Mouse (Mus musculus): ENCODE data around the gene Olfr553.
A peak's percentile ranks its signal among the peaks of the same experiment; 100 is the strongest.
"Not testable (repeated sequence)": the region's sequence is repeated elsewhere in the genome, so short reads cannot be mapped to it uniquely, and the experiment has no call there.

The Olfr553 gene

GRCm38 (mm10) chr7:102618118-102618517 lies at the start of gene Olfr553:
Gene Olfr553 (minus strand): TSS chr7:102618218.
- no peak for DNase-seq (ENCODE audit: low read depth, low spot score)

DNA sequence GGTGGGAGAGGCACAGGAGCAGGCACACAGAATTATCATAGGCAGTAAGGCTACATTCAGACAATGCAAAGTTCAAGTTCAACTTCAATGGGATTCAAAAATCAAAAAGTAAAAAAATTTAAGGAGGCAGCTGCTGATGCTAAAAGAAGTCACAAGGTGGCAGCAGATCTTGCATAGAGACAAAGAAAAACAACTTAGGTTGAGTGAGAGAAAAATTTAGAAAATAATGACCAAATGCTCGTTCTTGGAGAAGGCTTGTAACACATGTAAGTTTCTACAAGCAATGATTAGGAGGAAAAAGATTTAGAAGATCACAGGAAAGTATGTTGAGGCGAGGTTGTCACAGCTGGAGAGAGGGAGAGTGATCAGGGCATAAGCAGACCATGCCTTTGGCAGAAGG lies 47.4 kb upstream of the Olfr553 start:
- DNase-seq (ENCODE audit: low read depth, low spot score): no peak

GRCm38 (mm10) chr7:102664599-102664998 lies 46.6 kb upstream of the Olfr553 start, which contains the start of gene Olfr556:
Gene Olfr556 (plus strand): TSS chr7:102664899.
- no peak for DNase-seq (ENCODE audit: low read depth, low spot score)

DNA sequence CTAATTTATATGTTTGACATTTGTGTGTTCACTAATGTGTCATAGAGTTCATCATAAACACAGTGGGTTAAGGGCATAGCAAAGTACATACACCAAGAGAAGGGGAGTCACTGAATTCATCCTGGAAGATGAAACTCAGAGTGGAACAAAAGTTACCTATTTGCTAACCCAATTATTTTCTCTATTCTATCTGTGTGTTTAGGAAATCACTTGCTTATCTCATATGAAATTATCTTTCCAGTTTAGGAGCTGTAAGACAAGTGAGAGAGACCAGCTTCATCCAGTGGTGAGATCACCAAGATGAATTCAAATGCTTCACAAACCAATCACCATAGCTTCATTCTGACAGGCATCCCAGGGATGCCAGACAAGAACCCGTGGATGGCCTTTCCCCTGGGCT lies 40.5 kb upstream of the Olfr553 start, which contains the start of gene Olfr555:
Gene Olfr555 (plus strand): TSS at position 301 of the 400 bp plus-strand sequence.
- no peak for DNase-seq (ENCODE audit: low read depth, low spot score)

- DNase-seq (ENCODE audit: low read depth, low spot score): not testable (repeated sequence)
These were observed 26.9 kb upstream of the Olfr553 start for GRCm38 (mm10) chr7:102644945-102645344.

DNA sequence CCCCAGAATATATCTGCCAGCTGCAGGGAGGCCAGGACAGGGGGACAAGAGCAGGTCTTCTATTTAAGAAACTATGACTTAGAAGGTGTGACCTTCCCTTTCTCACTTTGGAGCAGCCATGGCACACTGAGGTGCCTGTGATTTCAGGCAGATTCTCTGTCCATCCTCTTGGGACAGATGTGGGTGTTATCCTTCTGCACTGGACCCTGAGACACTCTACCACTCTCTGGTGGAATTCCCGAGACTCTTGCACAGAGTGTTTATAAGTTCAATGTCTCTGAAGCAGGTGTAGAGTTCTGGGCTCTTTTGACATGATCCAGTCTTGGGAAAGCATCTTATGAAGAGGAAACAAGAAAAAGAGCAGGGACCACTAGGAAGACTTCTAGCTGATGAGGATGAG lies 20.1 kb upstream of the Olfr553 start, which contains the start of gene Olfr554:
Gene Olfr554 (plus strand): TSS at position 301 of the 400 bp plus-strand sequence.
- DNase-seq (ENCODE audit: low read depth, low spot score): no peak

DNA sequence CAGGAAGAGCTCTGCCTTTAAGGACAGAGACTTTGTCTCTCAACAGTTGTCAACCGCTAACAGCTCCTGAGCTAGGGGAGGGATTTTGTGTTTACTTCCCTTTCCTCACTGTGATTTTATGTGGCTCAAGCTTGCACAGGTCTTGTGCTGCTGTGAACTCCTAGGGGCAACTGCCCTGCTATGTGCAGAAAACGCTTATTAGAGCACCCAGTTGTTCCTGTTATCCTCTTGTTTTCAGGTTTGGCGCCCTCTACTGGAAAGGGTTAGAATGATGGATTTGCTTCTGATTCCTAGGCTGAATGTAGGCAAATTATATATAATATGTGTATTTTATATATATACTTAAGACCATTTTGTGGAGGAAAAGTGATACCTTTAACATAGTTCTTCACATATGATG lies 18.6 kb upstream of the Olfr553 start:
- DNase-seq (ENCODE audit: low read depth, low spot score): no peak

DNA sequence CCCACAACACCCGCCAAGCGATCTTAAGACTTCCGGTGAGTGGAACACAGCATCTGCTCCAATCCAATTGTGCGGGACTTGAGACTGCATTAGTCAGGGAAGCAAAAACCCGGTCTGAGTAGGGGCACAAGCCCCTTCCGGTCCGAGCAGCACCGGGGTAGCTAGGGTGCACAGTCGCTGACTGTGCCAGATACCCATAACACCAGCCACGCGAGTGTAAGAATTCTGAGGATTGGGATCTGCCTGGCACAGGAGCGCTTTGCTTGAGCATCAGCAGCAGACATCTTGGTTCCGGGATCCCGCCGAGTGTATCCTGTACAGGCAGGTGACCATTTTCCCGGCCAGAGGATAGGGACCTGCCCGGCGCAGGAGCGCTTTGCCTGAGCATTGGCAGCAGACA lies 2.4 kb upstream of the Olfr553 start:
- DNase-seq (ENCODE audit: low read depth, low spot score): not testable (repeated sequence)

DNA sequence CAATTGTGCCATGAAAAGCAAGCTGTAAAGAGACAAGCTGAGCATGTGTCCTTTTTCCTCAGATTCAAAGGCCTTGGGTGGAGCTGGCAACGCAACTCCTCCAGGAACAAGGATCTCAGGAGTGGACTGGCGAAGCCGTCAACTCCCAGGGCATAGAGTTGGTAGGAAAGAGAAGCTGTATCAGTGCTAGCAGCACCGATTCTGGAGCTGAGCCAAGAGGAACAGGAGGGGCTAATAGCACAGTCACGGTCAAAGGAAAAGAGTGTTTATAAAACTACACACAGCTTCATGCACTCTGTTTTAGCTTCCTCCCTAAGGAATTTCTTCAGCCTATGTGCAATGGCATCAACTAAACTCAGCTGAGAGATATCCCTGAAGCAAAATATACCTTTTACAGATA lies 1.6 kb upstream of the Olfr553 start:
- no peak for DNase-seq (ENCODE audit: low read depth, low spot score)

DNA sequence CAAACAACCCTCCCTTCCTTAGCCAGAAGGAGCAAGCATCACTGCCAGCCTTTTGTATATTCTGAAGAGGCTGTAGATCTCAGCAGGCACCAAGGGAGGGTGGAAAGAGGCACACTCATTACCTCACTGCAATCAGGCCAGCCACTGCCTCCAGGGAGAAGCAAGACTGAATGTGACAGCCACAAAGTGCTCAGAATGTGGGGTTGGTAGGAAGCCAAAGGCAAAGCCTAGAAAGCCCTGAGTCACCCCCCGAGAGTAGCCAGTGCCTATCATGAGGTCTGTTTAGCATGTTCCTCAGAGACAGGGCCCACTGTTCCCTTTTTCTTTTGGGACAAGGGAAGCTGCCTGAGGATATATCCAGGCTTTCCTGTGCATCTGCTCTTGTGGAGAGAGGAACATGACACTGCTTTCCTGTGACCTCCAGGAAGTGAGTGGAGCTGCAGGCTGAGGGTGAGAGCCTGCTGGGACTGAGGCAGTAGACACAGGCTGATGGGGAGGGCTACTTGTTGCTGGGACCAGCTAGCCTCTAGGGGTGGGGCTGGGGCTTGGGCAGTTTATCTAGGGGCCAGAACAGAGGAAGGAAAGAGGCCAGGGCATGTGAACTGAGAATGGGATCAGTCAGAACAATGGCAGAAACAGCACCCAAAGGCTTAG lies 20.5 kb downstream of the Olfr553 start, which contains the start of gene Olfr552:
Gene Olfr552 (plus strand): TSS at position 393 of the 654 bp plus-strand sequence.
- no peak for DNase-seq (ENCODE audit: low read depth, low spot score)

DNA sequence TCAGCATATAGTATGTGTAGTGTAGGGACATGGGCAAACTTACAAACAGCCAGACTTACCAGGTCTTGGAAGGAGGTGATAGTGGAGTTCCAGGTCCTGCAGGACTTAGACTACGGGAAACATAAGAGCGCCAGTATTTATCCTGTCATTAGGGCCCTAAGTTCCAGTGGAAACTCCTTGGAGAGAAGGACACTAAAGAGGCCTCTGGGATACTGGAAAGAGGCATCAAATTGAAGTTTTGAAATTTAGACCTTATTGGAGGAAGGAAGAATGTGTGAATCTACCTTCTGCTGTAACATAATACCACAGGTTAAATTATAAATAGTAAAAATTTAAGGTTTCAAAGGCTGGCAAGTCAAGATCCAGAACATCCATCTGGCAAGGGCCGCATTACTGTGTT lies 26.2 kb downstream of the Olfr553 start, which contains the start of gene Olfr551:
Gene Olfr551 (minus strand): TSS at position 101 of the 400 bp plus-strand sequence.
- DNase-seq (ENCODE audit: low read depth, low spot score): no peak

- DNase-seq (ENCODE audit: low read depth, low spot score): no peak
These were observed 42.0 kb downstream of the Olfr553 start for GRCm38 (mm10) chr7:102575998-102576397.

DNA sequence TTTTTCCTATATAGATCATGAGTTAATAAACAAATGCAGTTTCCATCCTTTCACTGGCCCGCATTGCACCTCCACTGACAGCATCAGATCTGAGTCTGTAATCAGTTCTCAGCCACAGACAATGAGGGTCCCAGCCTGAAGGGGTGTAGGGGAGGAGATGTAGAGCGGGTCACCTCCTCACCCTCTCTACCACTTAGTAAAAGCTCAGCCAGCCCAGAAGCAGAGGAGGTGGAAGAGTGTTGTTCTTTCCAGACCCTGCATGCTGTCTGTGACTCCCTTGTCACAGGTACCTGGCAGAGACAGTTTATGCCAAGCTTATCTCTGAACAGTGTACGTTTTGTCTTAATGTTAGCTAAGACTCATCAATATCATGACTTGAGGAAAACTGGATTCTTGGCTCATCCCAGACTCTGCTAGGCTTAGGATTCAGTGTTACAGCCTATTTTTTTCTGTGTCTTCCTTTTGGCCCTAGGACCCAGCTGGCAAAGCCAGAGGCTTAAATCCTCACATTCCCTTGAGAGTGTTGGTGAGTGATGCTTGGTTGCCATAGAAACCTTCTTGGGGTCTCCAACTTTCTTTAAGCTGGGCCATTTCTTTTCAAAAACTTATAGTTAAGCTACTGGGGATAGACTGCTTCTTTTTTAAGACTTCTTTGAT lies 44.7 kb downstream of the Olfr553 start:
- DNase-seq (ENCODE audit: low read depth, low spot score): no peak

- DNase-seq (ENCODE audit: low read depth, low spot score): no peak
These were observed 46.9 kb downstream of the Olfr553 start, which contains the start of gene Olfr550 for GRCm38 (mm10) chr7:102571142-102571541. Gene Olfr550 (plus strand): TSS chr7:102571442.

DNA sequence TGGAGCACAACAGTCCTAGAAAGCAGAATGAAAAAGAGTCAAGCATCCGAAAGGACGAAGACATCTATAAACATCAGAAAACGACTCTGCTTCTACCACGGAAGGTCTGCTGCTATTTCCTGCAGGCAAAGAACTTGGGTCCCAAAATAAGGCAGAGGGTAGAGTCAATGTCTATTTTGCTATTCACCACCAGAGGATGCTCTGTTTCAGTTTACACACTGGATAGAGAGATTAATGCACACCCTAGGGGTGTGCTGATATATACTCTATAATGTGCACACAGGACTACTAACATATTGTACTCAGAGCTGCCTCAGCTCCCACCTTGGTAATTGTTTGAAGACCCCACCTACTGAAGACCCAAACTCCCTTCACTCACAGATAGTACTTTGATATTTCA lies 51.8 kb downstream of the Olfr553 start:
- DNase-seq (ENCODE audit: low read depth, low spot score): no peak

DNA sequence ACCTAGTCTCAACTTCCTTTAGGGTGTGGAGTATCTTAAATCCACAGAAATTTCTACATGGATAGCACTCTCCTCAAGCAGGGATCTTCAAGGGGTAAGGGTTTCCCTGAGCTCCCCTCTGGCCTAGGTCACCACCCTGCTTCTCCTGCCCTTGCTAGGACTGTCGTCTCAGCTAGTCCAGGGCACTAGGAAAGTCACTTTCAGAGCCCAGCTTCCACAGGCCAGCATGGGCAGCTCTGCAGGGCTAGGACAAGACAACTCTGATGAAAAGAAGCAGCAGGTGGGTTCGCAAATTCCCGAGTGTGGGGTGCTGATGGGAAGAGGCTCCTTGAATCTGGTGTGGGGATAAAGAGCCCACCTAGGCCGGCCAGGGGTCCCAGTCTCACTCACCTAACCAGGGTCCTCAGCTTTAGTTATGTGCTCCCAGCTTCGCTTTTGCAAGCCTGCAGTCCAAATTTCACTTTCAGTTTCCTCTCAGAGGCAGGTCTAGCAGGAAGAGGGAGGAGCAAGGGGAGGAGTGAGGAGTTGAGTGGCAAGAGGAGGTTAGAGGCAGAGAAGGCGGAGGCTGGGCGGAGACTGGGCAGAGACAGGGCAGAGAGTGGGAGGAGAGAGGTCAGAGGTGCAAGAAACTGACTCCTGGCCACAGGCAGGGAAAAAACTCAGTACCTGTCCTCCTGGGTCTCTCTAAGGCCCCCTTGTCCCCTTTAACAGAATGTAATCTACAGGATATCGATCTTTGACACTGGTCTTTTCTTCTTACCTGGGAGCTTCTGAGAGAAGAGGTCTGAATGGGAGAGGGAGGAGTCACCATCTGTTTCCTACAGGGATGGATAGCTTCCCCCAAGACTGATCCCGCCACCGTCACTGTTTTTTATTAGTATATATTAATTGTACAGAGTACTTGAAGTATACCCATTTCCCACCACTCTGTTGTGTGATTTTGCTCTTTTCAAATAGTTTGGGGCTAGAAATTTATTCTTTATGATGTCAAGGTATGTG lies 52.7 kb downstream of the Olfr553 start, which contains the start of gene Trim21:
Gene Trim21 (minus strand): TSS at position 488 of the 999 bp plus-strand sequence.
- DNase-seq (ENCODE audit: low read depth, low spot score): peak; percentile 74

Measured in c-Kit-negative CD71-positive TER-119-positive erythroid progenitor cells, embryonic 14.5 days (primary cell).